21 mouse cellular contexts compared by ENCODE assay signal in genomic region chr6:94804284-94804815, GRCm38 (mm10).
A peak's percentile ranks its signal among the peaks of the same experiment; 100 is the strongest.
DNase-seq lines count a peak whose midpoint lies in the region; ATAC-seq lines count a peak whose summit lies in the region.
"Had no signal": no experiment of that assay in that cellular context is flagged by ENCODE, and none has a peak within 500 bp of the region (broad histone marks: within the 10 kb centered on the region; RNA-seq: fewer than 3 reads in every experiment).

No protein-coding gene starts in this region.

- no peak for ATAC-seq in limb, embryonic 15.5 days (ENCODE audit: insufficient number of reproducible peaks, low FRiP score, low TSS enrichment, low read depth)
- ATAC-seq in liver, embryonic 15.5 days (ENCODE audit: insufficient read depth): peak; percentile 31; the same call in 1 of the 2 replicates
- ATAC-seq in liver, embryonic 12.5 days: no peak
- ATAC-seq in midbrain, embryonic 11.5 days (ENCODE audit: low FRiP score): no peak
- no peak for ATAC-seq in midbrain, embryonic 16.5 days
- ATAC-seq in kidney, embryonic 16.5 days (ENCODE audit: low FRiP score, low TSS enrichment): no peak
- ATAC-seq: activated CD4-positive, CD25-positive, alpha-beta regulatory T cell, adult 4 months; forebrain, embryonic 13.5 days; forebrain, embryonic 15.5 days; Patski had no signal

- no peaks in the 10 kb centered on the region for H3K9me3 ChIP-seq in limb, embryonic 15.5 days
- H3K9me3 ChIP-seq in limb, embryonic 10.5 days (replicated peaks): no peaks in the 10 kb centered on the region
- H3K9me3 ChIP-seq in liver, embryonic 15.5 days (replicated peaks): no peaks in the 10 kb centered on the region
- H3K9me3 ChIP-seq in liver, embryonic 12.5 days (replicated peaks): no peaks in the 10 kb centered on the region
- H3K9me3 ChIP-seq in midbrain, embryonic 11.5 days (ENCODE audit: control insufficient read depth, low read length): no peaks in the 10 kb centered on the region
- H3K9me3 ChIP-seq in midbrain, embryonic 16.5 days (replicated peaks; ENCODE audit: control insufficient read depth, low read length, poor library complexity, severe bottlenecking): no peaks in the 10 kb centered on the region
- no peaks in the 10 kb centered on the region for H3K9me3 ChIP-seq in kidney, embryonic 16.5 days (ENCODE audit: low read length)
- H3K9me3 ChIP-seq: embryonic facial prominence, embryonic 10.5 days; embryonic facial prominence, embryonic 12.5 days; forebrain, embryonic 13.5 days; forebrain, embryonic 15.5 days had no signal

- DNase-seq in limb, embryonic 10.5 days (ENCODE audit: low spot score): no peak
- DNase-seq in midbrain, embryonic 11.5 days (ENCODE audit: low spot score, missing footprints): peak; percentile 53
- DNase-seq: adrenal gland, adult 8-10 months; adrenal gland, postnatal 14 days; adrenal gland, postnatal 36 days; cerebellum, adult 11-12 months; cerebellum, adult 2 months; cerebellum, adult 9-10 months; cerebellum, postnatal 10 days; cerebellum, postnatal 25 days had no signal

- H3K36me3 ChIP-seq in limb, embryonic 15.5 days: no peaks in the 10 kb centered on the region
- H3K36me3 ChIP-seq in limb, embryonic 10.5 days: no peaks in the 10 kb centered on the region
- no peaks in the 10 kb centered on the region for H3K36me3 ChIP-seq in liver, embryonic 15.5 days (replicated peaks)
- H3K36me3 ChIP-seq in liver, embryonic 12.5 days: no peaks in the 10 kb centered on the region
- H3K36me3 ChIP-seq in midbrain, embryonic 11.5 days (ENCODE audit: control insufficient read depth, insufficient read depth, low read length): no peaks in the 10 kb centered on the region
- H3K36me3 ChIP-seq in midbrain, embryonic 16.5 days (ENCODE audit: control insufficient read depth, insufficient read depth, low read length): no peaks in the 10 kb centered on the region
- no peaks in the 10 kb centered on the region for H3K36me3 ChIP-seq in kidney, embryonic 16.5 days (ENCODE audit: insufficient read depth, low read length)
- H3K36me3 ChIP-seq: embryonic facial prominence, embryonic 10.5 days; embryonic facial prominence, embryonic 12.5 days; forebrain, embryonic 15.5 days had no signal

- no peaks in the 10 kb centered on the region for H3K27me3 ChIP-seq in limb, embryonic 15.5 days
- peaks cover 9% of the 10 kb centered on the region; the same call in 1 of the 2 replicates for H3K27me3 ChIP-seq in limb, embryonic 10.5 days (ENCODE audit: low read depth, poor library complexity, severe bottlenecking)
- no peaks in the 10 kb centered on the region for H3K27me3 ChIP-seq in liver, embryonic 15.5 days
- peaks cover 4% of the 10 kb centered on the region; the same call in 1 of the 2 replicates for H3K27me3 ChIP-seq in liver, embryonic 12.5 days (replicated peaks)
- no peaks in the 10 kb centered on the region for H3K27me3 ChIP-seq in midbrain, embryonic 11.5 days (ENCODE audit: control insufficient read depth, insufficient read depth, low read length)
- H3K27me3 ChIP-seq in midbrain, embryonic 16.5 days (ENCODE audit: control insufficient read depth, insufficient read depth, low read depth, low read length): no peaks in the 10 kb centered on the region
- H3K27me3 ChIP-seq in kidney, embryonic 16.5 days (ENCODE audit: insufficient read depth, low read length): no peaks in the 10 kb centered on the region
- H3K27me3 ChIP-seq: embryonic facial prominence, embryonic 12.5 days; forebrain, embryonic 13.5 days; forebrain, embryonic 15.5 days; Patski had no signal

- no peak overlapping the region for H3K4me3 ChIP-seq in limb, embryonic 15.5 days
- H3K4me3 ChIP-seq in limb, embryonic 10.5 days: no peak overlapping the region
- H3K4me3 ChIP-seq in liver, embryonic 15.5 days (replicated peaks): no peak overlapping the region
- no peak overlapping the region for H3K4me3 ChIP-seq in liver, embryonic 12.5 days
- no peak overlapping the region for H3K4me3 ChIP-seq in midbrain, embryonic 11.5 days (ENCODE audit: low read depth, low read length)
- no peak overlapping the region for H3K4me3 ChIP-seq in midbrain, embryonic 16.5 days (ENCODE audit: low read depth, low read length)
- H3K4me3 ChIP-seq in kidney, embryonic 16.5 days (ENCODE audit: low read length): no peak overlapping the region
- H3K4me3 ChIP-seq: embryonic facial prominence, embryonic 10.5 days; embryonic facial prominence, embryonic 12.5 days; forebrain, embryonic 13.5 days; forebrain, embryonic 15.5 days had no signal

- 0 out of 2 replicates have a peak overlapping the region, but pooled peaks have one; percentile 14 for H3K27ac ChIP-seq in limb, embryonic 15.5 days
- no peak overlapping the region for H3K27ac ChIP-seq in limb, embryonic 10.5 days
- H3K27ac ChIP-seq in liver, embryonic 15.5 days (replicated peaks): no peak overlapping the region
- H3K27ac ChIP-seq in liver, embryonic 12.5 days: no peak overlapping the region
- H3K27ac ChIP-seq in midbrain, embryonic 11.5 days (ENCODE audit: low read depth, low read length): no peak overlapping the region
- H3K27ac ChIP-seq in midbrain, embryonic 16.5 days (ENCODE audit: low read length): no peak overlapping the region
- H3K27ac ChIP-seq in kidney, embryonic 16.5 days (ENCODE audit: low read length): no peak overlapping the region
- H3K27ac ChIP-seq: embryonic facial prominence, embryonic 12.5 days; forebrain, embryonic 13.5 days; forebrain, embryonic 15.5 days had no signal

- H3K4me2 ChIP-seq in limb, embryonic 15.5 days: no peak overlapping the region
- H3K4me2 ChIP-seq in liver, embryonic 15.5 days: no peak overlapping the region
- no peak overlapping the region for H3K4me2 ChIP-seq in liver, embryonic 12.5 days
- no peak overlapping the region for H3K4me2 ChIP-seq in midbrain, embryonic 11.5 days
- H3K4me2 ChIP-seq in midbrain, embryonic 16.5 days (ENCODE audit: low read length): no peak overlapping the region
- no peak overlapping the region for H3K4me2 ChIP-seq in kidney, embryonic 16.5 days (replicated peaks; ENCODE audit: low read depth, low read length)
- H3K4me2 ChIP-seq: embryonic facial prominence, embryonic 12.5 days; forebrain, embryonic 13.5 days; forebrain, embryonic 15.5 days had no signal

- no peak overlapping the region for H3K9ac ChIP-seq in limb, embryonic 15.5 days
- no peak overlapping the region for H3K9ac ChIP-seq in liver, embryonic 15.5 days
- H3K9ac ChIP-seq in liver, embryonic 12.5 days: no peak overlapping the region
- H3K9ac ChIP-seq in midbrain, embryonic 11.5 days (ENCODE audit: low read length): no peak overlapping the region
- no peak overlapping the region for H3K9ac ChIP-seq in midbrain, embryonic 16.5 days (ENCODE audit: low read depth, low read length)
- no peak overlapping the region for H3K9ac ChIP-seq in kidney, embryonic 16.5 days (replicated peaks; ENCODE audit: low read length)
- H3K9ac ChIP-seq: embryonic facial prominence, embryonic 12.5 days; forebrain, embryonic 13.5 days; forebrain, embryonic 15.5 days had no signal

- WGBS in limb, embryonic 15.5 days: 70% methylated on average over 10 of the region's 10 CpGs
- WGBS in limb, embryonic 10.5 days: 85% methylated on average over 10 of the region's 10 CpGs
- WGBS in liver, embryonic 15.5 days (ENCODE audit: insufficient replicate concordance): 54% methylated on average over 10 of the region's 10 CpGs
- 62% methylated on average over 10 of the region's 10 CpGs for WGBS in liver, embryonic 12.5 days (ENCODE audit: insufficient replicate concordance)
- whole genome bisulfite sequencing in midbrain, embryonic 11.5 days: 81% methylated on average over 10 of the region's 10 CpGs
- WGBS in midbrain, embryonic 16.5 days: 76% methylated on average over 10 of the region's 10 CpGs
- whole genome bisulfite sequencing in kidney, embryonic 16.5 days: 77% methylated on average over 10 of the region's 10 CpGs

- peaks cover 32% of the 10 kb centered on the region for H3K4me1 ChIP-seq in limb, embryonic 15.5 days
- H3K4me1 ChIP-seq in limb, embryonic 10.5 days: peaks cover 43% of the 10 kb centered on the region
- no peaks in the 10 kb centered on the region; the same call in 1 of the 2 replicates for H3K4me1 ChIP-seq in liver, embryonic 15.5 days (replicated peaks)
- H3K4me1 ChIP-seq in liver, embryonic 12.5 days: no peaks in the 10 kb centered on the region
- H3K4me1 ChIP-seq in midbrain, embryonic 11.5 days (ENCODE audit: control insufficient read depth, insufficient read depth, low read length): peaks cover 9% of the 10 kb centered on the region
- H3K4me1 ChIP-seq in midbrain, embryonic 16.5 days (ENCODE audit: control insufficient read depth, insufficient read depth, low read length): peaks cover 7% of the 10 kb centered on the region
- peaks cover 6% of the 10 kb centered on the region; the same call in 1 of the 2 replicates for H3K4me1 ChIP-seq in kidney, embryonic 16.5 days (ENCODE audit: insufficient read depth, low read length)
